Mouse (Mus musculus) ES-Bruce4 (cell line): ENCODE results near the gene Gm45717.

Experiments
- CTCF ChIP-seq: IDR thresholded peaks from one replicate; pipeline ENCODE4 v1.8.1; 2011; ENCODE audit warnings: low read depth, low read length
- EP300 ChIP-seq: IDR thresholded peaks from 2 replicates; pipeline ENCODE4 v1.6.1; 2011; ENCODE audit warnings: low read depth, low read length; ENCODE audit not compliant: insufficient read depth

DNA sequence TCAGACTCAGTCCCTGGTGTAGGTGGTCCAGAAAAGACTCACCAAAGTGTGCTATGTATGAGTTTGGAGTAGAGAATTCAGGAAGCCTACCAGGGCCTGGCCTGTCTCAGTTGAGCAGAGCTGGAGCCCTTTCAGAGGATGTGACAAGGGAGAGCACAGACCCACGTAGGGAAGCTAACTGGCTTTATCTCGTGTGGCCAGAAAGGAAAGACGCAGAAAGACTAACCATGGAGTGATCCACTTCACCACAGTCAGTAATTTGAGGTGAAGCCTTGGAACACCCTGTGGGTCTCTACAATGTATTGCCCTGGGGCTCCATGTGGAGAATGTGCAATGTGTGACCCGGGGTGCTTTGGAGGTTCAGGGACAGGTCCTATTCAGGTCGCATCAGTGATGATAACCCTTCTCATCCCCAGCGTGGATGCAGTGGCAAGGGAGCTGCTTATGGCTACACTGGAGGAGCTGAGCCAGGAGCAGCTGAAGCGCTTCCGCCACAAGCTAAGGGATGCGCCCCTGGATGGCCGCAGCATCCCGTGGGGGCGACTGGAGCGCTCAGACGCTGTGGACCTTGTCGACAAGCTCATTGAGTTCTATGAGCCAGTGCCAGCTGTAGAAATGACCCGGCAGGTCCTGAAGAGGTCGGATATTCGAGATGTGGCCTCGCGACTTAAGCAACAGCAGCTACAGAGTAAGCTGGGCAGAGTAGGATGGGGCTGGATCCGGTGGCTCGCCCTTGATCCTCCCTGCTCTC is 34.3 kb downstream of the Gm45717 start:
- TF ChIP-seq CTCF (no peak), EP300 (no peak)
